8 mouse cellular contexts compared by ENCODE assay signal in the genomic region with DNA sequence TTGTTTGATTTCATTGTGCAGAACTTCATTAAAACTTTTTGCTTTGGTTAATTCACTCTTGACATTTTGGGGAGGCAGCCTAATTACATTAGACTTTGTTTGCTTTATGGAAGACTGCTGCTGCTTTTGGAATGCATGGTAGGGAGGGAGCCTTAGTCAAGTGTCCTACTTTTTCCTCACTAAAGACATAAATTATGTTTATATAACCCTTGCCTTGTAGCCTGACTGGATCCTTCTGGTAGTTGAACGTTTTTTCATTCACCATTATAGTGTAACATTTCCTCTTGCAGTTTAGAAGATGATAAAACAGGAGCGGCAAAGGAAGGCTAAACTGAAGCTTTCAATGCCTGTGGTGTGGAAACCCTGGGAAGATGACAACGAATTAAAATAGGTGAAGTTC. TPM values are rescaled to one million over a fixed set of nuclear protein-coding genes. Genes with fewer than 3 reads are reported as not detected.
DNase-seq lines count a peak whose midpoint lies in the region; ATAC-seq and TF ChIP-seq lines count a peak whose summit lies in the region.

No protein-coding gene starts in this region.

- H3K27ac ChIP-seq in spleen, adult 2 months (ENCODE audit: insufficient read depth, low read length) = no peak overlapping the region
- peak overlapping the region; percentile 80 for H3K27ac ChIP-seq in liver, embryonic 12.5 days
- H3K27ac ChIP-seq in thymus, adult 2 months (ENCODE audit: control insufficient read depth, insufficient read depth, low read length) = no peak overlapping the region

- H3K4me1 ChIP-seq in spleen, adult 2 months (ENCODE audit: control insufficient read depth, insufficient read depth, insufficient read length) = peaks cover 3% of the 10 kb centered on the region; the same call in 1 of the 2 replicates
- H3K4me1 ChIP-seq in liver, embryonic 12.5 days = peaks cover 35% of the 10 kb centered on the region
- H3K4me1 ChIP-seq in thymus, adult 2 months (replicated peaks; ENCODE audit: control insufficient read depth, insufficient read depth, low read length) = no peaks in the 10 kb centered on the region; the same call in 1 of the 2 replicates

- peak overlapping the region; percentile 80 for H3K9ac ChIP-seq in liver, embryonic 12.5 days

- TF ChIP-seq POLR2A in spleen, adult 2 months (IDR thresholded peaks at IDR 0.05; ENCODE audit: low read depth, low read length) = no peak
- TF ChIP-seq POLR2A in thymus, adult 2 months (IDR thresholded peaks at IDR 0.05; ENCODE audit: control insufficient read depth, extremely low read depth, insufficient read depth, low read length, poor library complexity) = no peak

- H3K36me3 ChIP-seq in spleen, adult 2 months (ENCODE audit: control insufficient read depth, insufficient read depth, low read length) = no peaks in the 10 kb centered on the region
- H3K36me3 ChIP-seq in liver, embryonic 12.5 days = no peaks in the 10 kb centered on the region
- no peaks in the 10 kb centered on the region for H3K36me3 ChIP-seq in thymus, adult 2 months (ENCODE audit: control insufficient read depth, insufficient read depth, low read length)

- H3K27me3 ChIP-seq in spleen, adult 2 months (ENCODE audit: control insufficient read depth, insufficient read depth, low read length) = no peaks in the 10 kb centered on the region
- H3K27me3 ChIP-seq in liver, embryonic 12.5 days (replicated peaks) = no peaks in the 10 kb centered on the region
- H3K27me3 ChIP-seq in thymus, adult 2 months (ENCODE audit: control insufficient read depth, insufficient read depth, low read length) = no peaks in the 10 kb centered on the region

- ATAC-seq in liver, embryonic 12.5 days = no peak
- no peak for ATAC-seq in inflammation-experienced regulatory T-cells, adult 6 months

- no peak for TF ChIP-seq CTCF in spleen, adult 2 months (IDR thresholded peaks at IDR 0.05; ENCODE audit: extremely low read depth, insufficient read depth, insufficient read length, insufficient replicate concordance)
- TF ChIP-seq CTCF in thymus, adult 2 months (IDR thresholded peaks at IDR 0.05; ENCODE audit: borderline replicate concordance, control insufficient read depth, extremely low read depth, insufficient read depth, low read length, poor library complexity) = no peak

- WGBS in spleen, adult 2 months = 8% methylated on average over 3 of the region's 3 CpGs
- 12% methylated on average over 3 of the region's 3 CpGs for WGBS in liver, embryonic 12.5 days (ENCODE audit: insufficient replicate concordance)
- 14% methylated on average over 3 of the region's 3 CpGs for WGBS in thymus, adult 2 months

- peak; percentile 15 for DNase-seq in embryo, embryonic 9.5 days (ENCODE audit: extremely low spot score)
- DNase-seq in embryo, embryonic 10.5 days (ENCODE audit: low spot score) = no peak
- DNase-seq in spleen, adult 2 months (ENCODE audit: low read depth in 1 of 2, low spot score in 2 of 2) = no peak
- no peak for DNase-seq in spleen, postnatal 10 days (ENCODE audit: low spot score in 2 of 2)
- no peak for DNase-seq in thymus, adult 2 months
- no peak for DNase-seq in c-Kit-positive CD71-positive TER-119-positive erythroid progenitor cells, embryonic 14.5 days (ENCODE audit: low spot score)

- H3K4me2 ChIP-seq in liver, embryonic 12.5 days = peak overlapping the region; percentile 79

- H3K4me3 ChIP-seq in spleen, adult 2 months (ENCODE audit: extremely low read depth, insufficient read depth, insufficient read length) = peak overlapping the region; percentile 99; the same call in 1 of the 2 replicates
- peak overlapping the region; percentile 80 for H3K4me3 ChIP-seq in liver, embryonic 12.5 days
- no peak overlapping the region for H3K4me3 ChIP-seq in thymus, adult 2 months (ENCODE audit: control insufficient read depth, insufficient read depth, low read length)

- H3K9me3 ChIP-seq in liver, embryonic 12.5 days (replicated peaks) = no peaks in the 10 kb centered on the region

RNA-seq across cellular contexts. Expression of gene Vwa8, which starts 0.4 kb away (rescaled TPM):
- polyA plus RNA-seq in spleen, adult 2 months (2012; rRNA removed) = 4.4 and 4.9 TPM in 2 replicates
- polyA plus RNA-seq in liver, embryonic 12.5 days (2016; fragmentation: Nextera tagmentation; extraction: Ambion mirVana) = 7.6 and 8.5 TPM in 2 replicates
- 10 to 100 TPM in 1 of 3 experiments, 1 to 10 TPM in 2; 4.7 to 10.0 (median 8.4) TPM for polyA plus RNA-seq in inflammation-experienced regulatory T-cells, adult 6 months (2017; shearing (Covaris generic))
- polyA plus RNA-seq in thymus, adult 2 months (2012; rRNA removed) = 8.7 and 9.1 TPM in 2 replicates
